Mouse (Mus musculus): ENCODE results near the gene Sbno2. TPM values are rescaled to one million over a fixed set of nuclear protein-coding genes. Genes with fewer than 3 reads are reported as not detected.

Gene Sbno2
- total and polyA plus RNA-seq, 3 experiments: 38.5 to 120 (median 59.3) TPM

DNA sequence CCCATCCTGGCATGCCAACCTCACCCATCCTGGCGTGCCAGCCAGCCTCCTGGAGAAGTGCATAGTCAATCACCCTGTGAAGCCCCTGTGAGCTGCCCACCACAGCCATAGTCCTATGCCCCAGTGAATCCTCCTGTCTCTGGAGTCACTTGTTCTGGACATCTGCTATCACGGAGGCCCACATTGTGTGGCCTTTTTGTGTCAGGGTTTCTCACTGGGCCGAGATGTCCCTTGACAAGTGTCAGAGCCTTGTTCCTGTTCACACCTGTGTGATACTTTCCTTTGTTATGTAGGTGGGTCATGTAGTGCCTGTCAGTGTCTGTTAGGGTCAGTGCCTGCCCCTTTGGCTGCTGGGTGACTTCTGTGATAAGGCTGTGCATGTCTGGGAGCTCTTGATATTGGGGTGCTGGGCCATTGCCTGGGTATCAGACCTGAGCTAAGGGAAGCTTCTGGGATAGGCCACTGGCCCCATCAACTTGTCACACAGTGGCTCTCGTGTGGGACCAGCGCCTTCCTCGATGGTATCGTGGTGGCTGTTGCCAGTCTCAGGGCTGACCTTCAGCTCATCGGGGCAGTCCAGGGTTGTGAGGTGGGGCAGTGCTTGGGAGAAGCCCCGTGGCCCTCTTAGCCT is 18.7 kb upstream of the Sbno2 start:
- no peak for DNase-seq

- DNase-seq: no peak
Measured at GRCm38 (mm10) chr10:80121639-80122038, 16.3 kb upstream of the Sbno2 start.

DNA sequence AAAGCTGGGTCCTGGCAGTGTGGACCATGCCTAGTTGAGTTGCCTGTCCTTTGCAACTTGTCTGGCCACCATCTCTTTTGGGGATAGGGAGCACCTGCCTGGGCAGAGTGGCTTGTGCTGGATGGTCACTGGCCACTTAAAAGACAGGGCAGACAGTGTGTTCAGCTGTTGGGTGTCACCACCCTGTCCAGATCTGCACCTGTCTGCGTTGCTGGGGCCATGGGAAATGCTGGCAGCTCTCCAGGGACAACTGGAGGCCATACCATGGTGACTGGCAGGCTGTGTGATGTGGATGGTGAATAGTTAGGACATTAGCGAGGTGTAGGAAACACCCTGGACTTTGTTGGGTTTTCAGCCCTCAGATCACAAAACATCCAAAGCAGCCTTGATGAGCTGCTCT is 14.8 kb upstream of the Sbno2 start:
- peak; percentile 22 for DNase-seq

DNA sequence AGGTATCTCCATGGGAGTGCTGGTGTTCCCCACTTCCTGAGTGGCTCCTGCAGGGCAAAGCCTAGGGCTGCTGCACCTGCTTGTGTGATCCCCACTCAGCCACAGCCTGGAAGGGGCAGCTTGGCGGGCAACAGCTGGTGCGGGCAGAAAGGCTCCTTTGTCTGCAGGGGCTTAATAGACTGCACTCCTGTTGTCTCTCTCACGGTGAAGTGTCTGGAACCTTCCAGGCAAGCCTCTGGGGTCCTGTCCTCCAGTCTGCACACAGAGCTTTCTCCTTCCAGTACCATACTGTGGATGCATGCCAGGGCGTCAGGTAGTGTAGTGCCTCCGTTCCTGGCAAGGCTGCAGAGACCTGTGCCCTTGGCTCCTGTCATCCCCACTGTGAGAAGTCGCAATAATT is 13.2 kb upstream of the Sbno2 start:
- peak; percentile 29 for DNase-seq

- DNase-seq: no peak
Measured at GRCm38 (mm10) chr10:80117736-80118135, 12.4 kb upstream of the Sbno2 start.

DNA sequence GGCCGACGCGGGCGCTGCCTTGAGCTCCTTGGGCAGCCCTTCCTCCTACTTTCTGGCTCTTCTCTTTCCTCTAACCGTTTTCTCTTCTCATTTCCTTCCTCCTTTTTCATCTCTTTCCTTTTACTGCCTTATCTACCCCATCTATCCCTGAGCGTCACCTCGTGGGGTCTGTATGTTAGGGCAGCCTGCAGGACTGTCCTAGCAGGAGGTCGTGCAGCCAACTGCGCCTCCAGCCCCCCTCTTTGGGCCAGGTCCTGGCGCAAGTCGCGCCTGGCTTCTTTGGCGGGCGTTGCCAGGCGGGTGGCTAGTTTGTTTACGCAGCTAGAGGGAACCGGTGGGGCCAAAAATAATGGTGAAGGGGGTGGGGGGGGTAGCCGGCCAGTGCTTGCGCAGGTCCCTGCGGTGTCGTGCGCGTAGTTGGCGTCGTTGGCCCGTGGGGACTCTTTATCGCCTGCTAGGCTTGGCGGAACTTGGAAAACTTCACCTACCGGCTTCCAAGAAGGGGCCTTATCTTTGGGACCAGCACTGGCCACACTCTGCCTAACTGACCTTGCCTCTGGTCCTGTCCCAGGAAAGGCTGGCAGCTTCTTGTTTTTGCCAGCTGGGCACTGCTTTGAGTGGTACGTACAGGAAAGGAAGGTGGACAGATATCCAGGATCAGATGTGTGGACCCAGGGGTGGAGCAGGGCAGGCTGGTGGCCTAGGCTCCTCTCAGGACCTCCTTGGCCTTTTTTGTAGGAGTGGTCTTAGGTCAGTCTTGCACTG is 11.7 kb upstream of the Sbno2 start:
- DNase-seq: peak; percentile 73

DNA sequence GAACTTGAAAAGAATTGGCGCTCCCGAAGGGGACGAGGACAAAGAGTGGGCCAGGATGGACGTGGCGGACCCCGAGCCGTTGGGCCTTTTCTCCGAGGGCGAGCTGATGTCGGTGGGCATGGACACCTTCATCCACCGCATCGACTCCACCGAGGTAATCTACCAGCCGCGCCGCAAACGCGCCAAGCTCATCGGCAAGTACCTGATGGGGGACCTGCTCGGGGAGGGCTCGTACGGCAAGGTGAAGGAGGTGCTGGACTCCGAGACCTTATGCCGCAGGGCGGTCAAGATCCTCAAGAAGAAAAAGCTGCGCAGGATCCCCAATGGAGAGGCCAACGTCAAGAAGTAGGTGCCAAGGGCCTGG is 11.2 kb upstream of the Sbno2 start:
- no peak for DNase-seq

GRCm38 (mm10) chr10:80115944-80116335 is 10.6 kb upstream of the Sbno2 start:
- DNase-seq: no peak

DNA sequence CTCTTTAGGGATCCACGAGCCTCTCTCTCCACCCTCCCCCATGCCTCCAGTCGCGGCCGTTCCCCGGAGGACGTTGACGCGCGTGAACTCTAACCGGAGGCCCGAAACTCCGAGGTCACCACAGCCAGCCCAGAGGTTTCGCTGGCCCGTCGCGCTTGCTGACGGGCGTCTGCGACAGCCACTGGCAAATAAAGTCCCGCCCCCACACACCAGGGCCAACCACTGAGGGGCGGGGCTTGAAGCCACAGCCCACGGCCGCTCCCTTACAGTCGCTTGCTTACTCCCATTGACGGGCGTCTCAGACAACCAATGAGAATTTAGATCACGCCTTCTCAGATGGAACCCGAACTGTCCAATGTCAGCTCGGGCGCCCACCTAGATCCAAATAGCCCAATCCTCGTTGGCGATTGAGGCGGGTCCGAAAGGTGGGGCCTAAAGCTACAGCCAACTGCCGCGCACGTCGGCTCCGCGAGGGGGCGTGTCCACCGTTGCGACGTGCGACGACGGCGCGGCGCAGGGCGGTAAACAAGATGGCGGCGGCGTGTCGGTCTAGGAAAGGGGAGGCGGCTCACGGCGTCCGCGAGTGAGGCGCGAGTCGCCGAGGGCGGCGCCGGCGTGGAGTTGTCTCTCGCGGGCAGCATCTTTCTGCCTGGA is 10.0 kb upstream of the Sbno2 start, which contains the start of gene Stk11:
TSS of gene Stk11 (plus strand) at position 514 of the 654 bp plus-strand sequence.
- DNase-seq: peak; percentile 99

- DNase-seq: peak; percentile 95
Measured at GRCm38 (mm10) chr10:80114341-80115284, 9.2 kb upstream of the Sbno2 start.

GRCm38 (mm10) chr10:80107678-80108077 is 2.3 kb upstream of the Sbno2 start:
- DNase-seq: peak; percentile 75

- DNase-seq: no peak
Measured at GRCm38 (mm10) chr10:80105926-80106325, 555 bp upstream of the Sbno2 start.

DNA sequence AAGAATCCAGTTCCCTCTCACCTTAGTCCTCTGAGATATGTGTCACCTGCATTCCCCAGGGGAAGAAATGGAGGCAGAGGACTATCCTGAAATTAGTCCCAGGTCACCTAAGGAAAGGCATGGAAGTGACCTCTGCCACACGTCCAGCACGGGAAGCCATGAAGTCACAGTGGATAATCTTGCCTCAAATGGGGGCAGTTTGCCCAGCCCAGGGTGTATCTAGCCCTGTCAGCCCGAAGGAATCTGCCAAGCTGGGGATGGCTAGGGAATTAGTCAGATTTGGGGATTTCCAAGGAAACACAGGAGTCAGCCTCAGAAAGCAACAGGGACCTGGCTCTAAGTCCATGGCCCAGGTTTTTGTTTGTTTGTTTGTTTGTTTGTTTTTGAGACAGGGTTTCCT is 1.2 kb downstream of the Sbno2 start:
- peak; percentile 71 for DNase-seq

DNA sequence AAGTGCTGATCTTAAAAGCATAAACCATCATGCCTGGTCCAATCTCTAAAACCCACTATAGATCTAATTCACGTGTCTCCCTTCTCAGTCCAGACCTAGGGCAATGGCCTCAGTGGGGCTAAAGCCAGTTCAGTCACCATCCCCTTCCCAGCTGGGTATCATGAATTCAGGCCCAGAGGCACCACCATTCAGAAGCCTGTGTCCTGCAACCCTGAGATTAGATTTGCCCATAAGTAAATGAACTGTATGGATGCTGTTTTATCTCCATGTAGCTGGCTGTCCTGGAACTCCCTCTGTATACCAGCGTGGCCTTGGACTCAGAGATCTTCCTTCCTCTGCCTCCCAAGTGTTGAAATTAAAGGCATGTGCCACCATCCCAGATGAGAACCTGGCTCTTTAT is 2.3 kb downstream of the Sbno2 start:
- DNase-seq: no peak

- DNase-seq: peak; percentile 90
Measured at GRCm38 (mm10) chr10:80102216-80102915, 3.0 kb downstream of the Sbno2 start.

DNA sequence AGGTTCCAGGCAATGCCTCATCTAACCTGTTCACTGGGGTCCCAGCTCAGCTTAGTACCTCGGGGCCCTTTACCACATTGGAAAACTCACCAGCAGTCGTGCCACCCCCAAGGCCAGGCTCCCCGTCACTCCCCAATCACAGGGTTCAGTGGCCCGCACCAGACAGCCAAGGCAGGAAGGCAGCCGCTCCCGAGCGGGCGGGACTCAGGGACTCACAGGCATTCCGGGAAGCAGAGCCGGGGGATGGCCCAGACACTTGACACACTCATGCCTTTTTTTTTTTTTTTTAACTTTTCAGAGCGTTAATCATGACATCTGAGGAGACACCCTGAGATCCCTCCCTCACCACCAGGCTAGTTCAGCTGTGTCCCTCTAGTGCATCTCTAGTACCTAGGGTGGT is 4.4 kb downstream of the Sbno2 start:
- peak; percentile 83 for DNase-seq

- peak; percentile 69 for DNase-seq
Measured at GRCm38 (mm10) chr10:80098630-80099029, 6.7 kb downstream of the Sbno2 start.

- DNase-seq: no peak
Measured at GRCm38 (mm10) chr10:80097275-80097674, 8.1 kb downstream of the Sbno2 start.

DNA sequence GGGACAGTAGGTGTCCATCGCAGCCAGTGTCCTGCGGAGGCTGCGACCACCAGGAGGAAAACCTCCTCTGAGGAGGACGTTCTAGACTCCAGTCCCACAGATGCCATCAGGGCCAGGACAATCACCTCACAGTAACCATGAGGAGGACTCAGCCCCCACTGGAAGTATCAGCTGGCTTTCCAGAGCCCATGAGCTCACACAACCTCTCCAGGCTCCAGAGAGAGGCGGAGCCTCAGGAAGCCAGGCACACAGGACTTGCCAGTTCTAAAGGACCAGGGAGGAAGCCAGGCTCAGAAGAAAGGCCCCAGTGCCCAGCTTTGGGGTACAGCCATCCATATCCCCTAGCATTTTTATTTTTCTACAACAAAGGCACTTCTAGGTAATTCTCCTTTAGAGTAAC is 9.8 kb downstream of the Sbno2 start:
- DNase-seq: peak; percentile 54

DNA sequence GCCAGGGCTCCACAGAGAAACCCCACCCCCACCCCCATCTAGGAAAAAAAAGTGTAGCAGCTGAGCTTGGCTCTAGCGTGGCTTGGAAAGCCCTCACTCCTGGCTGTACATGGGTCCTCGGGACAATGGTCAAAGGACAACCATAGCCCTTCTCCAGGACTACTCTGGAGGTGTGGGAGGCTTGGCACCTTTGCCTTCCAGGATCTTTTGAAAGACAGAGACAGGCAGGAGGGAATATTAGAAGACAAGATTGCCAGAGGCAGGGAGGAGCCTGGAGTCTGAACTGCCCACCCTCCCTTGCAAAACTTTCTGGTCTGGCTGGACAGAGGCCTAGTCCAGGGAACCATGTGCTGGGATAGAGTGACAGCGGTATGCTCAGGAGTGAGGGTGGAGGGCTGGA is 10.7 kb downstream of the Sbno2 start:
- peak; percentile 48 for DNase-seq

DNA sequence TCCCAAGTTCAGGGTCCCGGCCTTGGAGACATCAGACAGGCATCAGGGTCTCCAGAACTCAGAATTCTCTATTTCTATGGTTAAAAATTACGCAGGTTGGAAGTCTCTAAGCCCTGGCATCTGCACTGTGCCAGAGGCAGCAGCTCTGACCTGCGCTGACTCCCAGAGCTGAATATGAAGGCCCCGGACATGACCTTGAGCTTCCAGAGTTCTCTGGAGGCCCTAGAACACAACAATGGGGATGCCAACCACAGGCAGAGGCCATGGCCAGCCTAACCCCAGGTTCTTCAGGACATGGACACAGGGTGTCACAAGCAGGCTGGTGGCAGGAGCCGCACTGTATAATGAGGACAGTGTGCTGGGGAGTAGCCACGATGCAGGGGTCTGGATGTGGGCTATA is 11.3 kb downstream of the Sbno2 start:
- DNase-seq: peak; percentile 82

All from adrenal gland, adult 2 months (tissue).